Mouse (Mus musculus) lung, embryonic 14.5 days (tissue): Measurements from ENCODE around the gene Cars. TPM values are rescaled to one million over a fixed set of nuclear protein-coding genes. Genes with fewer than 3 reads are reported as not detected.
"Not testable (repeated sequence)": the region's sequence is repeated elsewhere in the genome, so short reads cannot be mapped to it uniquely, and the experiment has no call there.

Experiments used
- ATAC-seq: fragments of 200-750 bp; cut with Nextera tagmentation; 2 replicates; pipeline ENCODE4 v1.8.0; 2017; ENCODE audit warnings: mild to moderate bottlenecking, moderate TSS enrichment, moderate library complexity; ENCODE audit not compliant: insufficient read depth
- DNase-seq: peaks from one replicate; pipeline ENCODE4 v3.0.0-alpha.2; 2015
- H3K27ac ChIP-seq: fragments of 300-500 bp; sonication (generic); 2 replicates; pipeline ENCODE4 v1.5.1; 2014; ENCODE audit warnings: low read depth, mild to moderate bottlenecking, moderate library complexity
- H3K27me3 ChIP-seq: fragments of 300-500 bp; sonication (generic); 2 replicates; pipeline ENCODE4 v1.6.1; 2014; ENCODE audit warnings: low read length, control low read depth; ENCODE audit not compliant: insufficient read depth
- H3K36me3 ChIP-seq: fragments of 300-500 bp; sonication (generic); 2 replicates; pipeline ENCODE4 v1.6.1; 2014; ENCODE audit warnings: control low read depth; ENCODE audit not compliant: insufficient read depth
- H3K4me1 ChIP-seq: fragments of 300-500 bp; sonication (generic); 2 replicates; pipeline ENCODE4 v1.6.1; 2014; ENCODE audit warnings: antibody characterized with exemption, control low read depth; ENCODE audit not compliant: insufficient read depth
- H3K4me2 ChIP-seq: fragments of 300-500 bp; sonication (generic); 2 replicates; pipeline ENCODE4 v1.6.1; 2014; ENCODE audit warnings: mild to moderate bottlenecking
- H3K4me3 ChIP-seq: fragments of 300-500 bp; sonication (generic); 2 replicates; pipeline ENCODE4 v1.5.1; 2014; ENCODE audit warnings: low read depth, low read length
- H3K9ac ChIP-seq: fragments of 300-500 bp; sonication (generic); 2 replicates; pipeline ENCODE4 v1.6.1; 2014
- H3K9me3 ChIP-seq: fragments of 300-500 bp; sonication (generic); 2 replicates; pipeline ENCODE4 v1.6.1; 2016; ENCODE audit warnings: low read depth, low read length, control low read depth
- CTCF ChIP-seq: IDR thresholded peaks from 2 replicates; pipeline ENCODE4 v1.5.1; 2016; ENCODE audit warnings: antibody characterized with exemption, low read depth
- WGBS: fragments of 180-500 bp; shearing (Covaris S2); extraction: QIAGEN DNeasy Blood & Tissue Kit; methylation state at CpG from one replicate; pipeline ENCODE4 v1.1.7; 2014; 5-methylcytosine and 5-hydroxymethylcytosine counted together
- polyA plus RNA-seq: library from polyadenylated mRNA; unstranded; fragments of >200 nt; fragmentation: Nextera tagmentation; extraction: Ambion mirVana; gene quantifications from 2 replicates; pipeline ENCODE4 v1.2.1, GENCODE M21; 2014

The Cars gene
- polyA plus RNA-seq, 1 experiment from 2014 or later = 59.8 TPM

- H3K4me3 ChIP-seq = no peak overlapping the region
- H3K4me1 ChIP-seq = peaks cover 4% of the 10 kb centered on the region; the same call in 1 of the 2 replicates
- DNase-seq (no peak), ATAC-seq (no peak)
- H3K36me3 ChIP-seq = peaks cover 66% of the 10 kb centered on the region
- H3K27ac ChIP-seq = no peak overlapping the region
- no peaks in the 10 kb centered on the region for H3K9me3 ChIP-seq
- no peak overlapping the region for H3K9ac ChIP-seq
- WGBS = 50% methylated on average over 1 of the region's 1 CpGs
- no peak overlapping the region for H3K4me2 ChIP-seq
- no peaks in the 10 kb centered on the region for H3K27me3 ChIP-seq
- no peak for TF ChIP-seq CTCF
Measured at GRCm38 (mm10) chr7:143538671-143539070, 61.2 kb downstream of the Cars start.

- DNase-seq, H3K9me3 ChIP-seq, H3K27me3 ChIP-seq, ATAC-seq, H3K4me2 ChIP-seq, H3K4me1 ChIP-seq, H3K4me3 ChIP-seq, H3K27ac ChIP-seq, H3K9ac ChIP-seq: not testable (repeated sequence)
- WGBS = 88% methylated on average over 6 of the region's 6 CpGs
- H3K36me3 ChIP-seq = peaks cover 71% of the 10 kb centered on the region
Measured at GRCm38 (mm10) chr7:143538229-143538628, 61.7 kb downstream of the Cars start.

GRCm38 (mm10) chr7:143536251-143536650 lies 63.6 kb downstream of the Cars start:
- DNase-seq = no peak
- no peak overlapping the region for H3K9ac ChIP-seq
- H3K4me3 ChIP-seq = no peak overlapping the region
- no peak for TF ChIP-seq CTCF
- WGBS = 87% methylated on average over 3 of the region's 3 CpGs
- H3K9me3 ChIP-seq = no peaks in the 10 kb centered on the region
- peaks cover 89% of the 10 kb centered on the region for H3K36me3 ChIP-seq
- no peaks in the 10 kb centered on the region for H3K27me3 ChIP-seq
- H3K4me1 ChIP-seq = no peaks in the 10 kb centered on the region
- H3K27ac ChIP-seq = no peak overlapping the region
- no peak for ATAC-seq
- H3K4me2 ChIP-seq = no peak overlapping the region

- no peaks in the 10 kb centered on the region for H3K27me3 ChIP-seq
- ATAC-seq (no peak), DNase-seq (no peak)
- H3K4me1 ChIP-seq = no peaks in the 10 kb centered on the region
- WGBS = 75% methylated on average over 2 of the region's 2 CpGs
- no peak overlapping the region for H3K4me3 ChIP-seq
- no peak for TF ChIP-seq CTCF
- H3K9ac ChIP-seq = no peak overlapping the region
- H3K36me3 ChIP-seq = peaks cover 99% of the 10 kb centered on the region
- H3K4me2 ChIP-seq = no peak overlapping the region
- no peak overlapping the region for H3K27ac ChIP-seq
- no peaks in the 10 kb centered on the region for H3K9me3 ChIP-seq
Measured at GRCm38 (mm10) chr7:143533284-143533683, 66.6 kb downstream of the Cars start.

GRCm38 (mm10) chr7:143532410-143532809 lies 67.5 kb downstream of the Cars start:
- no peak for TF ChIP-seq CTCF
- Histone ChIP-seq H3K27me3 (no peaks in the 10 kb centered on the region), H3K4me3 (no peak overlapping the region), H3K4me2 (no peak overlapping the region), H3K27ac (no peak overlapping the region), H3K9me3 (no peaks in the 10 kb centered on the region), H3K4me1 (no peaks in the 10 kb centered on the region), H3K9ac (no peak overlapping the region), H3K36me3 (peaks cover 99% of the 10 kb centered on the region)
- DNase-seq = no peak
- ATAC-seq = no peak
- 87% methylated on average over 1 of the region's 1 CpGs for WGBS

GRCm38 (mm10) chr7:143519333-143519732 lies 80.6 kb downstream of the Cars start:
- DNase-seq (no peak), ATAC-seq (no peak)
- Histone ChIP-seq H3K9me3 (no peaks in the 10 kb centered on the region), H3K4me1 (no peaks in the 10 kb centered on the region), H3K9ac (no peak overlapping the region), H3K36me3 (peaks cover 99% of the 10 kb centered on the region), H3K27me3 (no peaks in the 10 kb centered on the region), H3K4me2 (no peak overlapping the region), H3K4me3 (no peak overlapping the region), H3K27ac (no peak overlapping the region)
- TF ChIP-seq CTCF = no peak
- WGBS = 73% methylated on average over 4 of the region's 4 CpGs

- WGBS = 85% methylated on average over 4 of the region's 4 CpGs
- H3K27me3 ChIP-seq = no peaks in the 10 kb centered on the region
- H3K9ac ChIP-seq = no peak overlapping the region
- H3K4me3 ChIP-seq = no peak overlapping the region
- no peak for TF ChIP-seq CTCF
- no peaks in the 10 kb centered on the region for H3K9me3 ChIP-seq
- DNase-seq (no peak), ATAC-seq (no peak)
- H3K27ac ChIP-seq = no peak overlapping the region
- H3K36me3 ChIP-seq = peaks cover 70% of the 10 kb centered on the region
- H3K4me1 ChIP-seq = no peaks in the 10 kb centered on the region
- no peak overlapping the region for H3K4me2 ChIP-seq
Measured at GRCm38 (mm10) chr7:143514416-143514768, 85.5 kb downstream of the Cars start.
